Mouse (Mus musculus): ENCODE measurements around the gene Bcas1. TPM values are rescaled to one million over a fixed set of nuclear protein-coding genes. Genes with fewer than 3 reads are reported as not detected.

The Bcas1 gene
- polyA plus RNA-seq, 1 experiment from 2014 or later: 1.00 TPM

DNA sequence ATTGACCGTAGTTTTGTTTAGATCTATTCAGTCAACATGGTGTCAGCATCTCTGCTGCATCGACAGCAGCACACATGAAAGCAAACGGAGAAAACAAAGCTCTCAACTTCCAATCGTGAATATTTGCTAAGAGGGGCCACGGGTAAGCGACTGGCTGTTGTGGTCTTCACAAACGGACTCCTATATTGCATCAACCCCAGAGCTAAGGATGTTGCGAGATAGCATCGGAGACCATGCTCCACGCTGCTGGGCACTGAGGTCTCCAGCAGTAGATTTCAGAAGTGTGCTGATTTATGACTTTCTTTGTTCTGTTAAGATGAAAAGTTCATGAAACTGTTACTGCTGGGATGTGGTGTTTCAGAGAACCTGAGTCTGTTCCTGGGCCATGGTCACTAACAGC, 54.3 kb downstream of the Bcas1 start:
- H3K9me3 ChIP-seq: no peaks in the 10 kb centered on the region
- 94% methylated on average over 10 of the region's 10 CpGs for WGBS
- no peak overlapping the region for H3K4me2 ChIP-seq
- H3K4me1 ChIP-seq: no peaks in the 10 kb centered on the region
- H3K27ac ChIP-seq: no peak overlapping the region
- H3K4me3 ChIP-seq (replicated peaks): no peak overlapping the region
- H3K36me3 ChIP-seq (replicated peaks): no peaks in the 10 kb centered on the region
- ATAC-seq (ENCODE audit: low FRiP score): no peak
- H3K9ac ChIP-seq: no peak overlapping the region
- no peaks in the 10 kb centered on the region for H3K27me3 ChIP-seq

DNA sequence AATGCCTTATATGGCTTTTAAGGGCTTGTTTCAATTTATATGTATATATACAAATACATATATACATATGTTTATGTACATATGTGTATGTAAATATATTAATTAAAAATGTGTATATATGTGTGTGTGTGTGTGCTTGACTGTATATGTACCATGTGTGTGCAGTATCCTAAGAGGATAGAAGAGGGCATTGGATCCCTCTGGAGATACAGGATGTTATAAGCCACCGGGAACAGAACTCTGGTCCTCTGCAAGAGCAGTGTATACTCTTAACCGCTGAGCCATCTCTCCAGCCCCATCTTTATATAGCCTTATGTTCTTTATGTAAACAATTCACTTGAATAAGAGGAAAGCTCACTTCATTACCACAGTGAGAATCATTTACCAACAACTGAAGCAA, 62.0 kb downstream of the Bcas1 start:
- Histone ChIP-seq H3K27me3 (no peaks in the 10 kb centered on the region), H3K9ac (no peak overlapping the region), H3K4me3 (replicated peaks) (no peak overlapping the region), H3K36me3 (replicated peaks) (no peaks in the 10 kb centered on the region), H3K4me2 (no peak overlapping the region), H3K9me3 (no peaks in the 10 kb centered on the region), H3K27ac (no peak overlapping the region), H3K4me1 (no peaks in the 10 kb centered on the region)
- ATAC-seq (ENCODE audit: low FRiP score): no peak
- WGBS: 84% methylated on average over 2 of the region's 2 CpGs

DNA sequence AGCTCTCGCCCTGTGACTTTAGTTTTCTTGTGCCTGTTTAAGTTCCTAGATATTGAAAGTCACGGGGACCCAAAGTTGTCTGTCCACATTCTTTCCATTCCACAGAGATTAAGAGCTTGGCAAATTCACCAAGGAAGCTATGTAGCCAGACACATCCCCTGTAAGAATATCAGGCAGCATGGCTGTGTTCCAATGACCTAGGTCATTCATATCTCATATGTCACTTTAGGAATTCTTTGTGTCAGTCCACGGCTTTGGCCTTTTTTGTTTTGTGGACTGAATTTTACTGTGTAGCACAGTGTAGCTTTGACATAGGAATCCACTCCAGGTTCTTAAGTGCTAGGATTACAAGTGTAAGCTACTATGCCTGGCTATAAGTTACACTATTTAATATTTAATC, 62.4 kb downstream of the Bcas1 start:
- H3K4me2 ChIP-seq: no peak overlapping the region
- H3K27me3 ChIP-seq: no peaks in the 10 kb centered on the region
- ATAC-seq (ENCODE audit: low FRiP score): no peak
- WGBS: 82% methylated on average over 3 of the region's 3 CpGs
- H3K27ac ChIP-seq: no peak overlapping the region
- no peaks in the 10 kb centered on the region for H3K36me3 ChIP-seq (replicated peaks)
- H3K9me3 ChIP-seq: no peaks in the 10 kb centered on the region
- no peak overlapping the region for H3K9ac ChIP-seq
- H3K4me1 ChIP-seq: no peaks in the 10 kb centered on the region
- no peak overlapping the region for H3K4me3 ChIP-seq (replicated peaks)

DNA sequence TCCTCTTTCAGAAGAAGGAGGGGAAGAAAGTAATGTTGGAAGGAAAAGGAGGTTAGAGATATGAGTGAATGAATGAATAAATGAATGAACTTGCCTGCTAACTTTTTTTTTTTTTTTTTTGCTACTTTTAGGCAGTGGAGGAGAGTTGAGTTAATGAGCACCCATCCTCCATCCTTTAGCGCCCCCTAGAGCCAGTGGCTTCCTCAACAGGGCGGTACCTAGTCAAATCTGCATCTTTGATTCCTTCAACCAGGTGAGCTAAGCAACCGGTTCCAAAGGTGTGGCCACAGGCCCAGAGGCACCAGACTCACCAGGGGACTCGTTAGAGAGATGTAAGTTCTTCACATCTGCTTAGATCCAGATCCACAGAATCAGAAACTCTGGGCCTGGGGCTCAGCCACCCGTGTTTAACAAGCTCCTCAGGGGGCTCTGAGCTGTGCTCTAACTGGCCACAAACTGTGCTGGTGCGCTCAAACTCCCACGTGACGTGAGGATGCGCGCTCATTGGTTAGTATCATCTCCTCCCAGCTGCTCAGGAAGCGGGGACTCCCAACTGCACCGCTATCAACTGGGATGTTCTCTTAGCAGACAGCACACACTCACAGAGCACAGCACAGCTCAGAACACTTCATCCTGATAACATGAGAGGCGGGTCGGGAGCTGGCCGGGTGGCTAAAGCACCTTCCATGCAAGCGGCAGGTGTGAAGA, 70.8 kb downstream of the Bcas1 start:
- no peak overlapping the region for H3K4me2 ChIP-seq
- no peaks in the 10 kb centered on the region for H3K27me3 ChIP-seq
- 60% methylated on average over 16 of the region's 16 CpGs for WGBS
- H3K9me3 ChIP-seq: no peaks in the 10 kb centered on the region
- H3K4me3 ChIP-seq (replicated peaks): no peak overlapping the region
- H3K4me1 ChIP-seq: no peaks in the 10 kb centered on the region
- ATAC-seq (ENCODE audit: low FRiP score): no peak
- H3K36me3 ChIP-seq (replicated peaks): no peaks in the 10 kb centered on the region
- no peak overlapping the region for H3K27ac ChIP-seq
- no peak overlapping the region for H3K9ac ChIP-seq

DNA sequence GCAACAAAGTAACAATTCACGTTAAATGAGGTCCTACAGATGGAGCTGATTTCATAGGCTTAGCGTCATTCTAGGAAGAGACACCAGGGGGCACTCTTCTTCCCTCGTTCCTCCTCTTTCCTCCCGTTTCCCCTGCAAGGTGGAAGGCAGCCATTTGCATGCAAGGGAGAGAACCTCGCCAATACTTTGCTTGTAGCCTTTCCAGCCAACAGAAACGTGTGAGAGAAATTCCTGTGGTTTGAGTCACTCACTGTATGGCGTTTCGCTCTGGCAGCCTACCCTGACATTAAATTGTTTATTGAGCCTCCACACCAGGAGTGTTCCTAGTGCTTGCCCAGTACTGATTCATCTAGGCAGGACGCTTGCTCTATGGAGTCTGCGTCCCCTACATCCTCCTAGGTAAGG, 72.7 kb downstream of the Bcas1 start:
- no peaks in the 10 kb centered on the region for H3K4me1 ChIP-seq
- H3K4me3 ChIP-seq (replicated peaks): no peak overlapping the region; the same call in 1 of the 2 replicates
- H3K36me3 ChIP-seq (replicated peaks): no peaks in the 10 kb centered on the region
- peaks cover 4% of the 10 kb centered on the region; the same call in 1 of the 2 replicates for H3K27me3 ChIP-seq
- ATAC-seq (ENCODE audit: low FRiP score): peak; percentile 6; the same call in 1 of the 2 replicates
- no peak overlapping the region for H3K9ac ChIP-seq
- H3K27ac ChIP-seq: no peak overlapping the region
- 17% methylated on average over 10 of the region's 10 CpGs for WGBS
- H3K4me2 ChIP-seq: peak overlapping the region; percentile 46
- H3K9me3 ChIP-seq: no peaks in the 10 kb centered on the region

DNA sequence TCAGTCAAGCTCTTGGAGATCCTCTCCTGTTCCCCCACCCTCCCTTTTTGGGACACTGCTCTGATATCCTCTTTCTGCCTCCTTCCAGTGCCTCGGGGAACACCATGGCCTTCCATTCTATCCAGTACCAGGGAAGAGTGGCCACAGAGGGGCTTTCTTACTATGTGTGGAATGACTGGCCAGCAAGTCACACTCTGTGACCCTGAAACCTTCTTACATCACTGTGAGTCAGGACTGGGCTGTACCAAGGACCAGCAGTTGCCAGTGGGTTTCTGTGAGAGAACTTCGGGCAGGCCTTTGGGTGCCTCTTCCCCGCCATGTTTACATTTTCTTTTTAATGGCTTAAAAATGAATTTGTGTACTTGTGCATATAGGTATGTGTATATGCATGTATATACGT, 75.4 kb downstream of the Bcas1 start:
- H3K4me2 ChIP-seq: no peak overlapping the region
- ATAC-seq (ENCODE audit: low FRiP score): no peak
- H3K4me3 ChIP-seq (replicated peaks): no peak overlapping the region
- 90% methylated on average over 4 of the region's 4 CpGs for WGBS
- no peaks in the 10 kb centered on the region for H3K4me1 ChIP-seq
- H3K9ac ChIP-seq: no peak overlapping the region
- H3K36me3 ChIP-seq (replicated peaks): no peaks in the 10 kb centered on the region
- no peak overlapping the region for H3K27ac ChIP-seq
- H3K27me3 ChIP-seq: peaks cover 4% of the 10 kb centered on the region; the same call in 1 of the 2 replicates
- H3K9me3 ChIP-seq: no peaks in the 10 kb centered on the region

DNA sequence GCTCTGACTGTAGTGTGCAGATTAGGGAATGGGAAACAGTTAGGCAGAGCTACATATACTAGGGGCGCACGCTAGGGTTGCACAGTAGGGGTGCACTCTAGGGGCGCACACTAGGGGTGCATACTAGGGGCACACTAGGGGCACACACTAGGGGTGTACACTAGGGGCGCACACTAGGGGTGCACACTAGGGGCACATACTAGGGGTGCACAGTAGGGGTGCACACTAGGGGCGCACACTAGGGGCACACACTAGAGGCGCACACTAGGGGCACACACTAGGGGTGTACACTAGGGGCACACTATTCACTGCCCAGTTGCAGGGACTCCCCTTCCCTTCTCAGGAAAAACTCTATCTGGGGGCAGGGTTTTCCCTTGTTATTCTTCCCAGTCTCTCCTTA, 75.8 kb downstream of the Bcas1 start:
- H3K9me3 ChIP-seq: no peaks in the 10 kb centered on the region
- ATAC-seq (ENCODE audit: low FRiP score): no peak
- 92% methylated on average over 6 of the region's 6 CpGs for WGBS
- H3K27ac ChIP-seq: no peak overlapping the region
- H3K9ac ChIP-seq: no peak overlapping the region
- peaks cover 4% of the 10 kb centered on the region; the same call in 1 of the 2 replicates for H3K27me3 ChIP-seq
- no peak overlapping the region for H3K4me3 ChIP-seq (replicated peaks)
- H3K4me1 ChIP-seq: no peaks in the 10 kb centered on the region
- no peak overlapping the region for H3K4me2 ChIP-seq
- H3K36me3 ChIP-seq (replicated peaks): no peaks in the 10 kb centered on the region

DNA sequence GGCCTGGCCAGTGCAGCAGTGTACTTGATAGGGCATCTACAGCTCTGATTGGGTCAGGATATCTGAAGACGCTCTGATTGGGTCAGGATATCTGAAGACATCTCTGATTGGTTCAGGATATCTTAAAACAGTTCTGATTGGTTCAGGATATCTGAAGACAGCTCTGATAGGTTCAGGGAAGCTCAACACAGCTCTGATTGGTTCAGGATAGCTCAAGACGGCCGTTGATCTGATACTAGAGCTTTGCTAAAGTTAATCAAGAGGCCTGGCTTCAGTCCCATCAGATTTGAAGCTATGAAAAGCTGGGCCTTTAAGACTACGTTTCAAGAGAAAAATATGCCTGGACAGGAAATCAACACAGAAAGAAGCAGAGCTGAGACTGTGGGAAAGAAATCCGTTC, 77.9 kb downstream of the Bcas1 start:
- Histone ChIP-seq H3K36me3 (replicated peaks) (no peaks in the 10 kb centered on the region), H3K9ac (no peak overlapping the region), H3K27me3 (peaks cover 4% of the 10 kb centered on the region; the same call in 1 of the 2 replicates), H3K4me3 (replicated peaks) (no peak overlapping the region), H3K4me2 (no peak overlapping the region), H3K27ac (no peak overlapping the region), H3K9me3 (no peaks in the 10 kb centered on the region), H3K4me1 (peaks cover 13% of the 10 kb centered on the region)
- 88% methylated on average over 5 of the region's 5 CpGs for WGBS
- ATAC-seq (ENCODE audit: low FRiP score): no peak

DNA sequence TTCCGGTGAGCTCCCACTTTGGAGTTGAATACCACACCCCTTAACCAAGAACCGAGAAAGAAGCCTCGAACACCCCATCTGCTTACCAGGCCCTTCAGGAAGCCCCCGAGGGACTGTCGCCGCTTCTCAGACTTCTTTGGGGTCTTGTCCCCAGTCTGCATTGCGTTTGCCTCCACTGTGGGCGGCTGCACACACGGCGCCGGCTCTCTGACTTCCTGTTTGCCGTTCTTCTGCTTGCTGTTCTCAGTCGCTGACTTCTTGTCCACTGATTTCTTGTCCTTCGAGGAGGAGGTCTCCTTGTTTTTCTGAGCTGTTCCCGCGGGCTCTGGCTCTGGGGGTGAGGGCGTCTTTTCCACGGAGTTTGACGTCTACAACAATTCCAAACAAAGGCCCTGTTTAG, 78.5 kb downstream of the Bcas1 start:
- WGBS: 86% methylated on average over 19 of the region's 19 CpGs
- Histone ChIP-seq H3K4me1 (peaks cover 20% of the 10 kb centered on the region), H3K4me2 (no peak overlapping the region), H3K9ac (no peak overlapping the region), H3K27me3 (peaks cover 4% of the 10 kb centered on the region; the same call in 1 of the 2 replicates), H3K4me3 (replicated peaks) (no peak overlapping the region), H3K27ac (no peak overlapping the region), H3K36me3 (replicated peaks) (no peaks in the 10 kb centered on the region), H3K9me3 (no peaks in the 10 kb centered on the region)
- no peak for ATAC-seq (ENCODE audit: low FRiP score)

DNA sequence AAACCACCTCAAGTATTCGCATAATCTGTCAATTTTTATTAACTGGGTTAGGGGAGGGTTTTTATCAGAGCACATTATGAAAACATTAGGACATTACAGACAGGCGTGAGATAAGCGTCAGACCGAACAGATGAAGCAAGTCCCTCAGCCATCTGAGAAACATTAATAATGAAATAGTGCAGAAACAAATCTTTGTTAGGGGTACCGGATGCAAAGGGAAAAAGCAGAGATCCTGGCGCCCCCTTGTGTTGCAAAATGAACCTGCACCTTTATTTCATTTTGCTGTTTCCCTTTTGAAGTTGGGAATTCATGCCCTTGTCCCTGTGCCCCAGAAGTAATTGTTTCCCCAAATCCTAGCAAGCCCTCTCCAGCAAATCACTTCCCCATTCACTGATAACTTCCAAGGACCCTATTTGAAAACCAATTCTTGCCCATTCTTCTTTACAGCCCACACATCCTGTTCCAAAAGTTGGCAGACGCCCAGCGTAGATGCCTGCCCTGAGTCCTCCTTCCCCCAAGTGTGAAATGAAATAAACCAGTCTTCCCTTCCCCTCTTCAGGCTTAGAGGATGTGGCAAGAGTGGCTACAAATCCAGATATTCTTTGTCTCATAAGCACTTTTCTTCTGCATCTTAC, 80.4 kb downstream of the Bcas1 start:
- ATAC-seq (ENCODE audit: low FRiP score): no peak
- no peak overlapping the region for H3K27ac ChIP-seq

DNA sequence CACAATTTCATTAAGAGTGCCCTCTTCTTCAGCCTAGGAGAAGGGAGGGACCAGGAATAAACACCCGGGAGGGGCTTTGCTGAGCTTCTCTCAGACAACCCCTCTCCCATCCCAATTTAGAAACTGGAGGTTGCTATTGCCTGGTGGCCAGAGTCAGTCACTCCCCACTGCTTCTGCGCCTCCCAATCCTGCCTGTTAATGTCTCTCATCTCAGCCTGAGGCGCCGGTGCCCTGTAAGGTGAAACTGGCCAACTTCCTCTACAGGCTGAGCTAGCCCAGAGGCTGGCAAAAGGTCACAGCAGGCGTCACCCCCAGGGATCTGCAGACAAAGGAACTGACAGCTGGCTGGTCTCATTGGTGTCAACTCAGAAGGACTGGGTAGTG, 82.2 kb downstream of the Bcas1 start:
- H3K27me3 ChIP-seq: no peaks in the 10 kb centered on the region
- H3K9ac ChIP-seq: no peak overlapping the region
- H3K36me3 ChIP-seq (replicated peaks): no peaks in the 10 kb centered on the region
- peaks cover 29% of the 10 kb centered on the region for H3K4me1 ChIP-seq
- no peak for ATAC-seq (ENCODE audit: low FRiP score)
- no peak overlapping the region for H3K4me3 ChIP-seq (replicated peaks)
- no peak overlapping the region for H3K27ac ChIP-seq
- 8% methylated on average over 5 of the region's 5 CpGs for WGBS
- H3K9me3 ChIP-seq: no peaks in the 10 kb centered on the region
- H3K4me2 ChIP-seq: no peak overlapping the region

More for the DNA sequence above, 80.4 kb downstream of the Bcas1 start:
- H3K9ac ChIP-seq: no peak overlapping the region
- H3K4me1 ChIP-seq: peaks cover 29% of the 10 kb centered on the region
- H3K27me3 ChIP-seq: peaks cover 4% of the 10 kb centered on the region; the same call in 1 of the 2 replicates
- no peak overlapping the region for H3K4me2 ChIP-seq
- no peak overlapping the region for H3K4me3 ChIP-seq (replicated peaks)
- H3K9me3 ChIP-seq: no peaks in the 10 kb centered on the region
- no peaks in the 10 kb centered on the region for H3K36me3 ChIP-seq (replicated peaks)
- 47% methylated on average over 8 of the region's 8 CpGs for WGBS

DNA sequence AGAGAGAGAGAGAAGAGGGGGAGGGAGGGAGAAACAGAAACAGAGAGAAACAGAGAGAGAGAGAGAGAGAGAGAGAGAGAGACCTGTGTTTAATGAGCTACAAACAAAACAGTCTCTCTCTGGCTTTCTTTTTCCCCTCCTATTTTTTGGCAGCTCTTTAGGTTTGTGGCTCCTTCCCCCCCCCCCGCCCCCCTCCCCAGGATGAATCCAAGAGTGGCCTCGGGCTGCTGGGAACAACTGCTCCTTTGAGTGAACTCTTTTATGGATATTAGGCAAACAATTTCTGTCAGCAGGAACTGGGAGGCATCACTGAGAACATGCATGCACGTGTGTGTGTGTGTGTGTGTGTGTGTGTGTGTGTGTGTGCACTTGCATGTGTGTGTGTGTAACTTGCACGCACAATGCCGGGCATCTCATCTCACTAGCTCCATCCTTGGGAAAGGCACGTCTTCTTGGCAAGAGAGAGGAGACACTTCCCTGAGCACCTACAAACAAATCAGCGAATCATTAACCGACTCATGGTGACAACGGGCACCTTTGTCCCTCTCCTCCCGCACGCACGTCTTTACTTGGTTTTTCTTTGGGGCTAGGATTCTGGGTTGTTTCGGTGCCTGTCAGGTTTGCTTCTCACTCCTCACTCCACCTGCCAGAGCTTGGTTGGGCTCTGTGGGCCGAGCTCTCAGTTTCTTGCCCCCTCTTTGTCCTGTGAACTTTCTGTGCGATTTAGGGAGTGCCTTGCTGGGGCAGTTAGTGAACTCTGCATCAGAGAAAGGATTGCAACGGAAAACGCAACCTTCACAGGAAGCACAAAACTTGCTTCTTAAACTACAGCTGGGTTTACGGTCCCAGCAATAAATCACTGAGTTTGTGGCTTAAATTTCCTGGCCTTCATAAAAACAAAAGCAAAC, 82.9 kb downstream of the Bcas1 start:
- Histone ChIP-seq H3K27ac (no peak overlapping the region), H3K36me3 (replicated peaks) (no peaks in the 10 kb centered on the region), H3K4me2 (no peak overlapping the region), H3K9ac (no peak overlapping the region), H3K4me3 (replicated peaks) (no peak overlapping the region), H3K27me3 (no peaks in the 10 kb centered on the region), H3K4me1 (peaks cover 29% of the 10 kb centered on the region), H3K9me3 (no peaks in the 10 kb centered on the region)
- 15% methylated on average over 18 of the region's 18 CpGs for WGBS
- no peak for ATAC-seq (ENCODE audit: low FRiP score)

All from forebrain, embryonic 12.5 days (tissue).